Mouse (Mus musculus) kidney, adult 11 months (tissue): ENCODE results near the gene Ddx19a.
"Not testable (repeated sequence)": the region's sequence is repeated elsewhere in the genome, so short reads cannot be mapped to it uniquely, and the experiment has no call there.

Source experiments
- DNase-seq: peaks from one replicate; pipeline ENCODE4 v3.0.0; 2022

The Ddx19a gene

DNA sequence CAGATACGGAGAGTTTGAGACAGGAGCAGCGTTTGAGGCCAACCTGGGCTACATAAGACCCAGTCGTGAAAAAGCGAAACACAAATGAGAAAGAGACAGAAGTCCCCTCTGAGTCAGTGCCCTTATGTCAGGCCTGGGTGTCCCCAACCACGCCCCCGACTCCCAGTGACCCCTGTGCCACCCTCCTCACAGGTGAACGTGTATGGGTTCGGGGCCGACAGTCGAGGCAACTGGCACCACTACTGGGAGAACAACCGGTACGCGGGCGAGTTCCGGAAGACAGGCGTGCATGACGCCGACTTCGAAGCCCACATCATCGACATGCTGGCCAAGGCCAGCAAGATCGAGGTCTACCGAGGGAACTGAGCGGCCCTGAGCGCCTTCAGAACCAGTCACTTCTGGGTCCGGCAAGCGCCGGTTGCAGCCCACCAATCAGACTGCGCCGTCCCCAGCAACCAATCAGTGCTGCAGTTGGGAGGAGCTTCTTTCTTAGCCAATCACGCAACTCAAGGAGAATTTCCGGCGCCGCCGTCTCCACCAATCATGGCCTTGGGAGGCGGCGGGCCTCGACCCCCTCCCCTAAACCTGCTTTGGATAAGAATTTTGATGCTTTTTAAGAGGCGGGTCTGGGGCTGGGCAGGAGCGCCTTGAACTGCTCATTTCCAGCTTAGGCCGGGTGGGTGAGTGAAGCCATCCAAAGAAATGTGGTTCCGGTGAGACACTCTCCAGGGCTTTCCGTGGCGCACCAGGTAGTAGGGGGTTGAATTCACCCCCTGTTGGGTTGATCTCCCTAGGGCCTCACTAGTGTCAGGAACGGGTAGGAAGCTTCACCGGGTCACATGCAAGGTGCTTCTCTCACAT, 27.5 kb downstream of the Ddx19a start:
- DNase-seq = peak; percentile 92

DNA sequence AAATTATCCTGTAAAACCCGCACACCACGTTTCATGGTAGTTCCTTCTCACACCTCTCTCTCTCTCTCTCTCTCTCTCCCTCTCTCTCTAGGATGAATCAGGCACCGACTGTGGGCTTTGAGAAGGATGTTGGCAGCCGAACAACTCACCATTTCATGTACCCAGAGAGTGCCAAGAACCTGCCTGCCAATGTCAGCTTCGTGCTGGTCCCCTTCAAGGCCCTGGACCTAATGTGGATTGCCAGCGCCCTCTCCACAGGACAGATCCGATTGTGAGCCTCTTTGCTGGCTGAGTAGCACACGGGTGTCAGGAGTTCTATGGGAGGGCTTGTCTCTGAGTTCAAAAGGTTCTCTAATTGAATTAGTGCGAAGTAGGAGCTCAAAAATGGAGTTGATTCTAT, 30.3 kb downstream of the Ddx19a start:
- DNase-seq = no peak

DNA sequence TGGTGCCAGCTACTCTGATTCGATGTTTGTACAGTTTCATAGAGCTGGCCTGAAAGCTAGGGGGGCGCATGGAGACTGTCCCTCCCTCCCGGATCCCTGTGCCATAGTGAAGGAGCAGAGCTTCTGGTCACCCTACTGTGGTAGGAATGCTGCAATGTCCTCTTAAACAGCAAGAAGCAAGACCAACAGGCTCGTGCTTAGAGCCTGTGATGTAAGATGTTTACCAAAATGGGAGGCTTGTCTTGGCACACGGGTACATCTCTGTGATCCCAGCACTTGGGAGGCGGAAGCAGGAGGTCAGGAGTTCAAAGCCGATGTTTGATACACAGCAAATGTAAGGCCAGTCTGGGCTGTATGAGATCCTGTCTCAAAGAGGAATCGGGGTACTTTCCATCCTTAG, 31.0 kb downstream of the Ddx19a start:
- peak; percentile 50 for DNase-seq

DNA sequence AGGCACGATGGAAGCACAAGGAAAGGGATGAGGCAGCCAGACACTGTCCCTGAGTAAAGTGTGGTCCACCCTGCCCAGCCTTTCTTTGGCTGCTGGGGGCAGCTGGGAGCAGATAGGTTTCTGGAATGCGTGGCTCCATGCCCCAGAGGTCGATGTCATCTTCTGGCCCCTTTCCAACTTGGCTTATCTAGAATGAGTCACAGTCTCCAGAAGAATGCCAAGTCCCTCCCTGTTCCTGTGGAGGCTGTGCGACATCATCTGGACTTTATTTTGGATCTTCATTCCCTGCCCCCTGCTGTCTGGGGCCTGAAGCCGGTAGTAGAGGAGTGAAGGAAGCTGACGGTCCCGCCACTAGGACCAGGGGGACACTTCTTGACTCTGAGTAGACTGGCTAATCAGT, 32.0 kb downstream of the Ddx19a start:
- DNase-seq = peak; percentile 79

DNA sequence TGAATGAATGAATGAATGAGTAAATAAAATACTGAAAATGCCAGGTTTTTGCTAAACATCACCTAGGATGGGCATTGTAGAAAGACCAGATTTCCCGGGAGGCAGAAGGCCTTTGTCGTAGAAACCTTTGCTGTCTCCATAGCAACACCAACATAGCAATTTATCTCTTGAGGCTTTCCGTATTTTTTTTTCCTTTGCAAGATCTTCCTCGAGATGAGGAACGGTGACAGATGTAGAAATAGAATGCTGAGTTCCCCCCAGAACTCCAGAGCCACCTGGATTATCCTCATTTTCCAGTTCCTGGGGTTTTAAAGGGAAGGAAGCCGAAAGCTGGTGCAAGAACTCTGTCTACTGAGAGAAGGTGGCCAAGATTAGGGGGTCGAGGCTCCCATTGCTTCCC, 32.9 kb downstream of the Ddx19a start:
- DNase-seq = no peak

DNA sequence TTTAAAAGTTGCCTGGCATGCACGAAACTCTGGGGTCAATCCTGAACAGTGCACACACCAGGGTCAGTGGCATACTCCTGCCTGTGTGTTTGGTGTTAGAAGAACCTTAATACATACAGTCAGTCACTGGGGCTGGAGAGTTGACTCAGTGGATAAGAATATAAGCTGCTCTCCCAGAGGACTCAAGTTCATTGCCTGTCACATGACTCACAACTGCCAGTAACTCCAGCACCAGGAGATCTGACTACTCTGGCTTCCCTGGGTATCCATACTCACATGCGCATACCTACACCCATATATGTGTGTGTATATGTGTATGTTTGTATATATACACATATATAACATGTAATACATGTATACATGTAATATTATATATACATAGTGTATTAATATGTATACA, 34.5 kb downstream of the Ddx19a start:
- DNase-seq = no peak

DNA sequence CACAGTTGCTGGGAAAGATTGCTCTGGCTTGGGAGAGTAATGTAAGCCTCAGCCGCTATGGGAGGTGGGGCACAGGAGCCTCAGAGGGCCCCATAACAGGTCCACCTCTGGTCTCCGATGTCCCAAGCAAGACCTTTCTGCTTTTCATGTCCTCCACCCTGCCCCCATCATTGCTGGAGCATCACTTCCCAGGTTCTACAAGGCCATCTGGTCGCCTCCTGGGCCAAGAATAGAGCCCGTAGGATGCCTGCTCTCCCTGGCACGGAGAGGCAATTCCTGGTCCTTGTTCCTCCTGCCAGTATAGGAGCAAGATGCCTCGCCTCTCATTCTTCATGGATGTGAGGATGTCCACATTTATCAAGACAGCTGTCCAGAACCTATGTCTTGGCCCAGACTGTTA, 37.7 kb downstream of the Ddx19a start:
- DNase-seq = no peak

DNA sequence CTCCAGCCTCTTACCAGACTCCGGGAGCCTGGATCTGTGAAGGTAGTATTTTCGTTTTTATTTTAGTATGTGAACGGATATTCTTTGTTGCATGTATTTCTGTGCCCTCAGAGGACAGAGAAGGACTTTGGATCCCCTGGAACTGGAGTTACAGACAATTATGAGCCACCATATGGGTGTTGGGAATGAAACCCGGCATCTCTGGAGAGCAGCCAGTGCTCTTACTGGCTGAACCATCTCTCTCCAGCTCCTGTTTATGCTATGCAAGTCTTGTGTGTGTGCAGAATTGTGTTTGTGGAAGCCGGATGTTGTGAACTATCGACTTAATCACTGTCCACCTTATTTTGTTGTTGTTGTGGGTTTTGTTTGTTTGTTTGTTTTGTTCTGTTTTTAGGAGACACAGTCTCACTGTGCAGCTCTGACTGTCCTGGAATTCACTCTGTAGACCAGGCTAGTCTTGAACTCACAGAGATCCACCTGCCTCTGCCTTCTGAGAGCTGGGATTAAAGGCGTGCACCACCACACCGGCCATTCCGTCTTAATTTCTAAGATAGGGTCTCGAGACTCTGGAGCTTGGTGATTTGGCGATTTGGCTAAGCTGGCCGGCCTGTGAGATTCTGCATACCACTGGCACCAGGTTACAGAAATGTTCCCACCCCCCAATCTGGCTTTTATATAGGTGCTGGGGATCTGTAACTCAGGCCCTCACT, 38.4 kb downstream of the Ddx19a start:
- DNase-seq = no peak

DNA sequence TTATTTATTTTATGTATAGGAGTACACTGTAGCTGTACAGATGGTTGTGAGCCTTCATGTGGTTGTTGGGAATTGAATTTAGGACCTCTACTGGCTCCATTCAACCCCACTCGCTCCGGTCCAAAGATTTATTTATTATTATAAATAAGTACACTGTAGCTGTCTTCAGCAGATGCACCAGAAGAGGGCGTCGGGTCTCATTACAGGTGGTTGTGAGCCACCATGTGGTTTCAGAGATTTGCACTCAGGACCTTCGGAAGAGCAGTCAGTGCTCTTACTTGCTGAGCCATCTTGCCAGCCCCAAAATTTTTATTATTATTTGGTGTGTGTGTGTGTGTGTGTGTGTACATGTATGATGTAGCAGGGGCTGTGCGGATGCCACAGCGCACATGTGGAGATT, 39.0 kb downstream of the Ddx19a start:
- not testable (repeated sequence) for DNase-seq

DNA sequence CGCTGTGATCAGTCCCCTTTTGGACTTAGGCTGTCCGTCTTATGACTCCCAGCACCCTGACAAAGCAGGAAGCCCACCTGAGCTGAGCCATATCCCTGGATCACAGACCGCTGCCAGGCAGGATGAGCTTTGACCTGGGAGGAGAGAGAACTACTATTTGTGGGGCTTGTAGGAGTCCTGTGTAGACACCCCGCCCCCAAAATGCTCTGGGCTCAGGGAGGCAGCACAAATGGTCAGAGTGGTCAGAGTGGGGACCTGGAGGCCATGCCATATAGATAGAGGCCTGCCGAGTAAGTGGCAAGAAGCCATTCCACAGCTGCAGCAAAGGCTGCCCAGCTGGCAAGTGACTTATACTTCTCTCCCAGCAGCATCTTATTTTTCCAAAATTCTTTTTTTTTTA, 39.5 kb downstream of the Ddx19a start:
- DNase-seq = no peak

DNA sequence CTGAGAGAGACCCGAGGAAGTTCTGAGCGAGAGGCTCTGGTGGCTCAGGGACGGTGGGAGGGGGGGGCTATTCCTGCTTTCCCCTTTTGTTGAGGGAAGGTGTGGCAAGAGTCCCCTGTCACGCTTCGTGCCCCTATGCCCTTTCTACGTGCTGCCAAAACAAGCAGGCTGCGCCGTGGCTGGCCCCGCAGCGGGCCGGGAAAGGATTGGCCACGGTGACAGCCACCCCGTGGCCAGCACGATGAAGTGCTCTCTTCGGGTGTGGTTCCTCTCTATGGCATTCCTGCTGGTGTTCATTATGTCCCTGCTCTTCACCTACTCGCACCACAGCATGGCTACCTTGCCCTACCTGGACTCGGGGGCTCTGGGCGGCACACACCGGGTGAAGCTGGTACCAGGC, 40.1 kb downstream of the Ddx19a start:
- no peak for DNase-seq

DNA sequence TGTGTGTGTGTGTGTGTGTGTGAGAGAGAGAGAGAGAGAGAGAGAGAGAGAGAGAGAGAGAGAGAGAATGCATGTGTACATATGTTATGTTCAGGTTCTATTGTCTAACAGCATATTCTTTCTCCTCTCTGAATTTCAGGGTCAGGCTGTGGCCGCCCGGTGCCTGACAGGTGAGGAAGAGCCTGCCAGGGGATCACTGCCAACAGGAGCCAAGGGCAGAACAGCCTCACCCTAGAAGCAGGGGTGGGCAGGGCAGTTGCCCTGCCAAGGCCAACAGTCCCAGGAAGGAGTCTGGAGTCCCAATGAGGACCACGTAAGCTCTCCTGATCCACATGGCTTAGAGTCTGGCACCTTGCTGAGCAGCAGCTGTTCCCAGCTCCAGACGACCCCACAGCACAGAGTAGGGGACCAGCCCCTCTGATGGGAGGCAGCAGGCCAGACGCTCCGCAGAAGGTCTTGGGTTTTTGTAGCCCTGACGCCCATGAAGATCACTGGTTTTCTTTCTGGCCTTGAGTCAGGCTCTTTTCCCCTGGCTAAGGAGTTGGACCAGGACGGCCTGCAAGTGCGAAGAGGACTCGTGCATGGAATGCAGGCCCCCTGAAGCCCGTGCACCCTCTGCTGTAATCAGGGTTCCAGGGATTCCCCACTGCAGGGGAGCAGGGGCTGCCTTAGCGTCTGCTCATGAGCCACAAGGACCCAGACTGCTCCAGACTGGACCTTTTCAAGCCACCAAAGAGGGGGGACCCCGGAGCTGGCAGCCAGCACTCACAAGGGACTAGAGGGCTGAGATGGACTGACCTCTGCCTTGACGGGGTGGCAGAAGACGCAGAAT, 40.8 kb downstream of the Ddx19a start:
- DNase-seq = no peak

DNA sequence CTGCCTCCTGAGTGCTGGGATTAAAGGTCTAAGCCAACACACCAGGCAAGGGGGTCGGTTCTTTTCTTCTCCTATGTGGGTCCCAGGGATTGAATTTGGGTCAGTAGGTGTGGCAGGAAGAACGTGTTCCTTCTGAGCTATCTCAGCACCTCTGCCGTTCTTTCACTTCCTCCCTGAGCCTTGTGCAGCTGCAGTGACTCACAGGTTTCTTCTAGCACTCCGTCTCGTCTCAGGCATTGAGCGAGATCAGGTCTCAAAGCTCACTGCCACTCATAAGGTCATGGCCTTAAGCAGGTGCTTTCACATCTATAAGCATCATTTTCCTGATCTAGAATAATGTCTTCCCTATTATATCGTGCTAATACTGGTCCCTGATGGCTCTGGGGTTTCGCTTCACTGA, 42.8 kb downstream of the Ddx19a start:
- no peak for DNase-seq

DNA sequence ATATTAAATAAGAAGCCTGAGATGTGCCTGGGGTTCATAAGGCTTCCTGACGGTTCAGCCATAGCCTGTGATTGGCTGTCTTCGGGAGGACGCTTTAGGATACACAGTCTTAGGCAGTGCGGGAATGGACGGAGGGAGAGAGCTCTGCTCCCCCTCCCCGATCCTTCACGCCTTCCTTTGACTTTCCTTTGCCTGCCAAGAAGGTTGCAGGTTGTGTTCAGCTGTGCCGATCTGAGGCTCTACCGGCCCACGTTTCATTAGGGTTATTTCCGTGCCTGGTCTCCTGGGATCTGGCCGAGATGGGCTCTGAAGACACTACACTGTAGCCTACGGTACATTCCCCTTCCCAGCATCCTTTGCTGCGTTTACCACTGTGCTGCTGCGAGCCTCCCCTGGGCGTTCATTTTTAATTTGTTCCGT, 47.5 kb downstream of the Ddx19a start:
- peak; percentile 38 for DNase-seq

DNA sequence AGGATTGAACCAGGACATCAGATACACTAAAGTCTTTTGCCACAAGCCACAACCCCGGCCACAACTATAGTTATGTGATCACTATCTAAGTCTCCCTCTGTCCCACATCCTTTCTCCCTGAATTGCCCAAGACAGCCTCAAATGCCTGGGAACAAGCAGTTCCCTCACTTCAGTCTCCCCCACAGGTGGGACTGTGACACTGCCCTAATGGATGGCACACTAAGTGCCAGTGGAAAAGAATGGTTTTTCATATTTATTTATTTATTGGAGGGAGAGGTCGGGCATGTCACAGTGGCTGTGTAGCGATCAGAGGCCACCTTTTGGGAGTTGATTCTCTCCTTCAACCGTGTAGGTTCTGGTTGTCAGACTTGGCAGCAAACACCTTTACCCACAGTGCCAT, 51.9 kb downstream of the Ddx19a start:
- no peak for DNase-seq

DNA sequence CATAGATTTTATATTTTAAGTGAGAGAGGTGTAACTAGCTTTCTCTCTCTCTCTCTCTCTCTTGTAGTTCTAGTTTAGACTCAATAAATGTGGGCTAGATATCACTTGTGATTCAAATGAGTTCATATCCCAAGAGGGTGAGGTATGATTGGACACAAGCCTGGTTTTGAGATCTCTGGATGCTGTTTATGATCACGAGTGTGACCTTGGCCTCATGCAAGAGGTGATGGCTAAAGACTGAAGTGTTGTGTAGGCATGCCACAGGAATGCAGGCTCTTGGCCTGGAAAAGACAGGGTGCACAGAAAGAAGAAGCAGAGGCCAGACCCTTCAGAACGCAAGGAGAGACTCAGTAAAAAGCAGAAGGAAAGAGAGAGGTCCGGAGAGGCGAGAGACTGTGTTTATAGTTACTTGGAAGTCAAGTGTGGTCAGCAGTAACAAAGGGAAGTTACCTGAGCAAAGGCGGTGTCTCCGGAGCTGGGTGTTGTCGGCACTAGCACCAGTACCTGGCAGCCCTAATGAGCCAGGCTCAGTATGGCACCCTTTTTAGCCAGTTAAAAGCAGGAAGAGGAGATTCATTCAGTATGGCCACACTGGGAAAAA, 53.2 kb downstream of the Ddx19a start:
- no peak for DNase-seq

DNA sequence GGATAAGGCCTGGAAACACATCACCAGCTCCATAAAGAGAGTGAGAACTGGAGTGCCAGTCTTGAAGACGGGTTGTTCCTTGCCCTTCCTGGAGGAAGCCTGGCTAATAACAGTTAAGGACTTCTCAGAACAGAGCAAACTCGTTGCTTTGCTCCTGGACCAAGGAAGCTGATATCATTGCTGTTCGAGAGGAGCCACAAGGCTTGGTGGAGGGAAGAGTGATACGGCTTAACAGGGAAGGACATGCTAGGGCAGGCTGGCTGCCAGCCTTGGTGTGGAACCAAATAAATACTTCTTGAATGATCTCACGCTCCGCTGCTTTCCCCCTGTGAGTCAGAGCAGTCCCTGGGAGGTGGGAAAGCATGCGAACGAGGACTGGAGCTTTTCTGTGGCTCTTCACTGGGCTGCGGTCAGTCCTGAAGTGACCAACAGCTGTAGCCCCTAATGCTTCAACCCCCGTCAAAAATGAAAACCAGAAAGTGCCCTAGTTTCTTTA, 56.1 kb downstream of the Ddx19a start:
- peak; percentile 87 for DNase-seq

DNA sequence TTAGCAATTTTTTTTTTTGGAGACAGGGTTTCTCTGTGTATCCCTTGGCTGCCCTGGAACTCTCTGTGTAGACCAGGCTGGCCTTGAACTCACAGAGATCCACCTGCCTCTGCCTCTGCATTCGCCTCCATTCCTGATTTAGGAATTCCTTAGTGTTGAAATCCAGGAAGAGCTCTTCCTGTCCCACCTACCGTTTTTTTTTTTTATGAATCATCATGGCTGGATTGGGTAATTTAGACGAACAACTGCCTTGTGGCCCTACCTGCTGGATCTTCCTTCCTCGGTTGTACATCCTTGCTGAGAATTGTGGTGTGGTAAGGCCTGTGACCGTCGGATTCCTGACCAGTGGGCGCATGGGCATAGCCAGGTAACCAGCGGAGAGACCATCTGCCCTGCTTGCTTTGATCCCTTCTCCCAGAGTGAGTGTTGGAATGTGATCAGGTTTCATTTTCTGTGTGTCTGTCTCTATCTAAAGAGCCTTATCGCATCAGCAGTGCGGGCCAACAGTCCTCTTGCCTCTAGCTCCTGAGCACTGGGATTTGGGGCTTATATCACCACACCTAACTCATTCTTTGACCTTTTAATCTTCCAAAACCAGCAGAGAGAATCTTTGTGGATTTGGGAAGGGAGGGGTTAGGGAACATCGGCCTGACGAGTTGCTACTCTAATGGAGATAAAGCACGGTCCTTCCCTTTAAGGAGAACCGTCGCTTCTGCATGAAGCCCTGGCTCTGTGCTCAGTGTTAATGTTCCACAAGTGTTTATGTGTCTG, 56.7 kb downstream of the Ddx19a start:
- no peak for DNase-seq

DNA sequence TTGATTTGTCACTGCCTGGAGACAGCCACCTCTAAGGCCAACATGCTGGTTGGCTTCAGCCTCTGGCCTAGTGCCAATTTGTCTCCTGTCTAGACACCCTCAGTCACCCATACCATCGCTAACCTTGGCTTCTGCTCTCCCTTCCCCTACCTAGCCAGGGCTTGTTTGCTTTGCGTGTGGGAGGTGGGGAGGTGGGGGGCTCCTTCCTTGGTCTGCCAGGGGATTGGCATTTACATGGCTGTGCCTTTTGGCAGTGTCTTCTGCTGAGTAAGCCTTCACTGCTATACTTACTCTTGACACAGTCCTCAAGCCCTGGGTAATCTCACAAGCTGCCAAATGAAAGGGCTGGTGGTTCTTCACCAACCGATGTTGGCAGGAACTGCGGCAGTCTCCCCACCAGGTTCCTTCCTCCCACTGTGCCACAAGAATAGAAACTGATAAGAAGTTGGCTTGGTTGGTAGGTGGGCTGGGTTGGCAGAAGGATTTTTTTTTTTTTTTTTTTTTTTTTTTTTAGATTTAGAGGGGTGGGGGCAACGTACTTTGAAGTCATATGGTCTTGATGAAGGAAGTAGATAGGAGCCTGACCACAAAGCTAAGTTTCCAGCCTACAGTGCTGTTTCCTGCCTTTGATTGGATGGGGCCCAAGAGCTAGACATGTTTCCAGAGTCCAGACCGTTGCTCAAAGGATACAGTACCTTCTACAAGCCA, 58.6 kb downstream of the Ddx19a start:
- peak; percentile 52 for DNase-seq

DNA sequence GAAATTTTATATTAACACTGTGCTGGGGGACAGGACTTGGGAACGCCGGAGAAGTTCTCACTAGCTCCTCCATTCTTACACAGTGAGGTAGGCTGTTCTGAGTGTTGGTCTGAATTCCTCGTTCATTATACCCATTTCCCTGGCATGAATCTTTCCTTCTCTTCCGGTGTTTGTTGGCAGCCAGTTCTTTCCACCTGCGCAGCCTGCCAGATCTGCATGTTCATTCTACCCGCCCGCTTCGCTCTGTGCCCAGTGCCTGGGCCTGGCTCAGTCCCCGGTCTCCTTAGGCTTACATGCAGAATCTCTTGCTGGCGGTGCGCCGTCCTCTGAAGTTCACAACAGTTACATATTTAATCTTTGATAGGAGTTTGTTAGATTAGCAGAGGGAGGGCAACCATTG, 61.4 kb downstream of the Ddx19a start:
- DNase-seq = no peak

DNA sequence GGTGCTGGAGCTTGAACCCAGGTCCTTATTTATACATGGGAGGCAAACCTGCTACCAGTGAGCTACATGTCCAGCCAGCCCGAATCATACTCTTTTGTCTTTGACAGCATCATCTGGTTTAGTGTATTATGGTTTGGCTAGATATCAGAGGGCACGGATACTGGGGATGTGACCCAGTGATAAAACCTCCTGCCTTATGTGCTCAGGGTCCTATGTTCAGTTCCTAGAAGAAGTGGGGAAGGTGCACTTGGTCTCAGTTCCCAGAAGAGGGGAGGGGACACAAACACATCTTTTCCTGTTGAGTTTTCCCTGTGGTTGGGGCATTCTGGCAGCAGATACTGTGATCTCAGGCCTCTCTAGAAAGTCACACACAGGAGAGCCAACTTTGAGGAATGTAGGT, 64.3 kb downstream of the Ddx19a start:
- no peak for DNase-seq
